Mouse (Mus musculus) ES-Bruce4 (cell line): ENCODE results near the gene Klf8.

Experiments used
- CTCF ChIP-seq: IDR thresholded peaks from one replicate; pipeline ENCODE4 v1.8.1; 2011; ENCODE audit warnings: low read depth, low read length
- EP300 ChIP-seq: IDR thresholded peaks from 2 replicates; pipeline ENCODE4 v1.6.1; 2011; ENCODE audit warnings: low read depth, low read length; ENCODE audit not compliant: insufficient read depth
- POLR2A ChIP-seq: IDR thresholded peaks from one replicate; pipeline ENCODE4 v1.8.1; 2011; ENCODE audit warnings: low read length; ENCODE audit not compliant: insufficient read depth

DNA sequence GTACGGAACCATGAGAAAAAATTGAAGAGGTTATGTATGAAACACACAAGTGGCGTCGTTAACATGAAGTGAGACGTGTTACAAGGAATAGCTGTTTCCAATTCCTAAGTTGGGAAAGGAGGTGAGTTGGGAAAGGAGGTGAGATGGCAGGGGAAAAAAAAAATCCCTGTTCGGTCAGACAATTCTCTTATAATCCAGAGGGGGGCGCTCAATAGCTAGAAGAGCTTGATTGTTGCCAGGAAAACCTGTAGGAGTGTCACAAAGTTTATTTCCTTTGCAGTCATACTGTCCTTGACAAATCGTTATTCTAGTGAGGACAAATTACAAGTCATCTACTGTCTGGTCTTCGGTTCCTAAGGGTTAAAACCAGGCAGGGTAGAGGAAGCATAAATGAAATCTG, 132.5 kb downstream of the Klf8 start:
- TF ChIP-seq CTCF, result no peak
- no peak for TF ChIP-seq POLR2A
- no peak for TF ChIP-seq EP300
